Mouse (Mus musculus): ENCODE measurements around the gene Glod5.

DNA sequence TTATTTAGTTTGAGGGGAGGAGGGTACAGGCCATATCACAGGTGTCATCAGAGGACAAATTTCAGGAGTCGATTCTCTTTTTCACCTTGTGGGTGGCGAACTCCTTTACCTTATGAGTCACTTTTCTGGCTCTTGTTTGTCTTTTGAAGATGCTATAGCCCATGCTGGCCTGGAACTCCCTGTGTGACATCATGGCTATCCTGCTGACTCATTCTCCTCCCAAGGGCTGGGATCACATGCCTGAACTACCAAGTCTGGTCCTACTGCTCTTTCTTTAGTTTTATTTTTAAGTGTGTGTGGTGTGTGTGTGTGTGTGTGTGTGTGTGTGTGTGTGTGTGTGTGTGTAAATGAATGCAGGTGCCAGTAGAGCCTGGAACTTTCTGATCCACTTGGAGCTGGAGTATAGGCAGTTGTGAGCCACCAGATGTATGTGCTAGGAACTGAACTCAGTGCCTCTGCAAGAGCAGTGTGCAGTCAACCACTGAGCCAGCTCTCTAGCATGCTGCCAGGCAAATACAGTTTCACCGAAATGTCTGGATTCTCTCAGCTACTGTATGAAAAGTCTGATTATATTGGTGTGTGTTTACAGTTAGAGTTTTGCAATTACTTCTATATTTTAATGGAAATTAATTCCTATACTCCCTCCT is 17.6 kb downstream of the Glod5 start:
- TF ChIP-seq POLR2A (IDR thresholded peaks at IDR 0.05; ENCODE audit: low read depth, low read length), result no peak
- no peak for TF ChIP-seq CTCF (IDR thresholded peaks at IDR 0.05; ENCODE audit: extremely low read depth, insufficient read depth, insufficient read length, insufficient replicate concordance)
